Mouse (Mus musculus) liver, embryonic 15.5 days (tissue): ENCODE measurements around the gene Wwox. TPM values are rescaled to one million over a fixed set of nuclear protein-coding genes. Genes with fewer than 3 reads are reported as not detected.

Source experiments
- ATAC-seq: fragments of 200-750 bp; cut with Nextera tagmentation; 2 replicates; pipeline ENCODE4 v1.8.0; 2017; ENCODE audit warnings: moderate number of reproducible peaks, mild to moderate bottlenecking, moderate library complexity; ENCODE audit not compliant: insufficient read depth
- H3K27ac ChIP-seq: fragments of 300-500 bp; sonication (generic); replicated peaks from 2 replicates; pipeline ENCODE4 v1.5.1; 2015; ENCODE audit warnings: mild to moderate bottlenecking, inconsistent platforms
- H3K27me3 ChIP-seq: fragments of 300-500 bp; sonication (generic); 2 replicates; pipeline ENCODE4 v1.6.1; 2015; ENCODE audit warnings: mild to moderate bottlenecking, inconsistent platforms
- H3K36me3 ChIP-seq: fragments of 300-500 bp; sonication (generic); replicated peaks from 2 replicates; pipeline ENCODE4 v1.6.1; 2015; ENCODE audit warnings: moderate library complexity, mild to moderate bottlenecking, inconsistent platforms
- H3K4me1 ChIP-seq: fragments of 300-500 bp; sonication (generic); replicated peaks from 2 replicates; pipeline ENCODE4 v1.6.1; 2015; ENCODE audit warnings: inconsistent platforms
- H3K4me2 ChIP-seq: fragments of 300-500 bp; sonication (generic); 2 replicates; pipeline ENCODE4 v1.6.1; 2015; ENCODE audit warnings: moderate library complexity, mild to moderate bottlenecking, inconsistent platforms
- H3K4me3 ChIP-seq: fragments of 300-500 bp; sonication (generic); replicated peaks from 2 replicates; pipeline ENCODE4 v1.5.1; 2015; ENCODE audit warnings: mild to moderate bottlenecking, inconsistent platforms
- H3K9ac ChIP-seq: fragments of 300-500 bp; sonication (generic); 2 replicates; pipeline ENCODE4 v1.6.1; 2015; ENCODE audit warnings: moderate library complexity, mild to moderate bottlenecking, inconsistent platforms
- H3K9me3 ChIP-seq: fragments of 300-500 bp; sonication (generic); replicated peaks from 2 replicates; pipeline ENCODE4 v1.6.1; 2016; ENCODE audit warnings: inconsistent platforms
- WGBS: fragments of 180-500 bp; shearing (Covaris S2); methylation state at CpG from one replicate; pipeline ENCODE4 v1.1.7; 2015; ENCODE audit warnings: mixed read lengths; ENCODE audit not compliant: insufficient replicate concordance; 5-methylcytosine and 5-hydroxymethylcytosine counted together
- polyA plus RNA-seq: library from polyadenylated mRNA; unstranded; fragments of >200 nt; fragmentation: Nextera tagmentation; extraction: Ambion mirVana; gene quantifications from 2 replicates; pipeline ENCODE4 v1.2.1, GENCODE M21; 2015

Gene Wwox
- polyA plus RNA-seq, 1 experiment from 2014 or later = 3.5 TPM

GRCm38 (mm10) chr8:115185431-115185964 lies 746.0 kb downstream of the Wwox start:
- Histone ChIP-seq H3K9ac (no peak overlapping the region), H3K4me1 (no peaks in the 10 kb centered on the region), H3K36me3 (no peaks in the 10 kb centered on the region), H3K4me3 (no peak overlapping the region), H3K27me3 (no peaks in the 10 kb centered on the region), H3K27ac (no peak overlapping the region), H3K9me3 (no peaks in the 10 kb centered on the region), H3K4me2 (no peak overlapping the region)
- ATAC-seq = no peak
- WGBS = 40% methylated on average over 6 of the region's 6 CpGs

GRCm38 (mm10) chr8:115186121-115186811 lies 746.8 kb downstream of the Wwox start:
- no peaks in the 10 kb centered on the region for H3K36me3 ChIP-seq
- H3K9me3 ChIP-seq = no peaks in the 10 kb centered on the region
- ATAC-seq = no peak
- no peak overlapping the region for H3K4me2 ChIP-seq
- H3K4me3 ChIP-seq = no peak overlapping the region
- no peak overlapping the region for H3K9ac ChIP-seq
- no peak overlapping the region for H3K27ac ChIP-seq
- WGBS = 69% methylated on average over 13 of the region's 13 CpGs
- H3K27me3 ChIP-seq = no peaks in the 10 kb centered on the region
- no peaks in the 10 kb centered on the region for H3K4me1 ChIP-seq

- Histone ChIP-seq H3K9ac (no peak overlapping the region), H3K4me2 (no peak overlapping the region), H3K4me1 (no peaks in the 10 kb centered on the region), H3K27ac (no peak overlapping the region), H3K36me3 (no peaks in the 10 kb centered on the region), H3K4me3 (no peak overlapping the region), H3K27me3 (no peaks in the 10 kb centered on the region), H3K9me3 (no peaks in the 10 kb centered on the region)
- ATAC-seq = no peak
- WGBS = 41% methylated on average over 2 of the region's 2 CpGs
These were observed 747.4 kb downstream of the Wwox start for GRCm38 (mm10) chr8:115186882-115187281.

GRCm38 (mm10) chr8:115188446-115188845 lies 749.0 kb downstream of the Wwox start:
- H3K4me3 ChIP-seq = no peak overlapping the region
- WGBS = 65% methylated on average over 4 of the region's 4 CpGs
- no peak for ATAC-seq
- H3K9ac ChIP-seq = no peak overlapping the region
- H3K4me1 ChIP-seq = no peaks in the 10 kb centered on the region
- H3K36me3 ChIP-seq = no peaks in the 10 kb centered on the region
- H3K9me3 ChIP-seq = no peaks in the 10 kb centered on the region
- H3K27me3 ChIP-seq = no peaks in the 10 kb centered on the region
- no peak overlapping the region for H3K27ac ChIP-seq
- no peak overlapping the region for H3K4me2 ChIP-seq

GRCm38 (mm10) chr8:115189836-115190235 lies 750.4 kb downstream of the Wwox start:
- no peaks in the 10 kb centered on the region for H3K4me1 ChIP-seq
- 18% methylated on average over 11 of the region's 11 CpGs for WGBS
- no peak for ATAC-seq

GRCm38 (mm10) chr8:115193767-115194166 lies 754.3 kb downstream of the Wwox start:
- 68% methylated on average over 2 of the region's 2 CpGs for WGBS
- Histone ChIP-seq H3K27me3 (no peaks in the 10 kb centered on the region), H3K4me2 (no peak overlapping the region), H3K4me1 (no peaks in the 10 kb centered on the region), H3K36me3 (no peaks in the 10 kb centered on the region), H3K27ac (no peak overlapping the region), H3K9ac (no peak overlapping the region), H3K4me3 (no peak overlapping the region), H3K9me3 (no peaks in the 10 kb centered on the region)
- ATAC-seq = no peak

More at GRCm38 (mm10) chr8:115189836-115190235, 750.4 kb downstream of the Wwox start:
- Histone ChIP-seq H3K36me3 (no peaks in the 10 kb centered on the region), H3K9ac (no peak overlapping the region), H3K4me3 (no peak overlapping the region), H3K27ac (no peak overlapping the region), H3K27me3 (no peaks in the 10 kb centered on the region), H3K4me2 (no peak overlapping the region), H3K9me3 (no peaks in the 10 kb centered on the region)

GRCm38 (mm10) chr8:115195334-115195733 lies 755.9 kb downstream of the Wwox start:
- Histone ChIP-seq H3K36me3 (no peaks in the 10 kb centered on the region), H3K4me2 (no peak overlapping the region), H3K4me3 (no peak overlapping the region), H3K9me3 (no peaks in the 10 kb centered on the region), H3K9ac (no peak overlapping the region), H3K27ac (no peak overlapping the region), H3K4me1 (no peaks in the 10 kb centered on the region), H3K27me3 (no peaks in the 10 kb centered on the region)
- 73% methylated on average over 10 of the region's 10 CpGs for WGBS
- ATAC-seq = no peak

GRCm38 (mm10) chr8:115196859-115197258 lies 757.4 kb downstream of the Wwox start:
- ATAC-seq = no peak
- 48% methylated on average over 2 of the region's 2 CpGs for WGBS

GRCm38 (mm10) chr8:115199204-115199603 lies 759.7 kb downstream of the Wwox start:
- H3K4me3 ChIP-seq = no peak overlapping the region
- no peak overlapping the region for H3K27ac ChIP-seq
- 36% methylated on average over 4 of the region's 4 CpGs for WGBS
- H3K9ac ChIP-seq = no peak overlapping the region
- ATAC-seq = no peak
- no peaks in the 10 kb centered on the region for H3K27me3 ChIP-seq
- H3K4me1 ChIP-seq = no peaks in the 10 kb centered on the region
- H3K4me2 ChIP-seq = no peak overlapping the region
- no peaks in the 10 kb centered on the region for H3K36me3 ChIP-seq
- no peaks in the 10 kb centered on the region for H3K9me3 ChIP-seq

More at GRCm38 (mm10) chr8:115196859-115197258, 757.4 kb downstream of the Wwox start:
- Histone ChIP-seq H3K9ac (no peak overlapping the region), H3K36me3 (no peaks in the 10 kb centered on the region), H3K4me1 (no peaks in the 10 kb centered on the region), H3K4me2 (no peak overlapping the region), H3K27me3 (no peaks in the 10 kb centered on the region), H3K27ac (no peak overlapping the region), H3K9me3 (no peaks in the 10 kb centered on the region), H3K4me3 (no peak overlapping the region)

- Histone ChIP-seq H3K36me3 (no peaks in the 10 kb centered on the region), H3K4me1 (no peaks in the 10 kb centered on the region), H3K9me3 (no peaks in the 10 kb centered on the region), H3K27me3 (no peaks in the 10 kb centered on the region), H3K27ac (no peak overlapping the region), H3K9ac (no peak overlapping the region), H3K4me2 (no peak overlapping the region), H3K4me3 (no peak overlapping the region)
- WGBS = 41% methylated on average over 14 of the region's 14 CpGs
- ATAC-seq = no peak
These were observed 760.2 kb downstream of the Wwox start for GRCm38 (mm10) chr8:115199616-115200150.

- H3K9me3 ChIP-seq = no peaks in the 10 kb centered on the region
These were observed 762.3 kb downstream of the Wwox start for GRCm38 (mm10) chr8:115201726-115202125.

More at GRCm38 (mm10) chr8:115201726-115202125, 762.3 kb downstream of the Wwox start:
- no peak overlapping the region for H3K27ac ChIP-seq
- no peak overlapping the region for H3K4me2 ChIP-seq
- no peak overlapping the region for H3K9ac ChIP-seq
- 69% methylated on average over 7 of the region's 7 CpGs for WGBS
- H3K4me3 ChIP-seq = no peak overlapping the region
- H3K4me1 ChIP-seq = no peaks in the 10 kb centered on the region
- ATAC-seq = no peak
- no peaks in the 10 kb centered on the region for H3K36me3 ChIP-seq
- H3K27me3 ChIP-seq = no peaks in the 10 kb centered on the region
